Mouse (Mus musculus) T-helper 2 cell (primary cell): ENCODE results near the gene Olfr1367.

Source experiments
- in situ Hi-C: fragments of 300-600 bp; cut with MboI, MseI; formaldehyde crosslinking; loops from one replicate; pipeline ENCODE4 v1.15.1; 2025; ENCODE audit warnings: high pct_unique_total_duplicates

Gene Olfr1367

DNA sequence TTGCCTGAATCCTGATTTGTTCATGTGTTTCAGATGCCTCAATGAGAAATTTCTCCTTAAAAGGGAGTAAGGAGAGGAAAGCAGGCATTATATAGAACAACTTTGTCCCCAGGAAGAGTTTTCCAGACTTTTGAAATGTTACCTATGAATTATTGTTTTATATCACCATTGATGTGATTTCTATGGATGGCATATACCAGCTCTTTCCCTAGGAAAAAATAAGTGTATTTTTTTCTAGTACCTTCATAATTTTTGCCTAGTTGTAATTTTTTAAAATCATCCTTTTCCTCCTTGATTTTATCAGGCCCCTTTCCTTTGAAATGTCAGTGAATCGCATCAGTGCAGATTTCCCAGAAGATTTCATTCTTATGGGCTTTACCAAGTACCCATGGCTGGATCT, at the start of gene Olfr1367:
TSS of gene Olfr1367 (plus strand) at position 301 of the 400 bp plus-strand sequence.
- in situ Hi-C loops = no loop called here

GRCm38 (mm10) chr13:21298557-21298956, 48.2 kb upstream of the Olfr1367 start:
- in situ Hi-C loops = no loop called here

GRCm38 (mm10) chr13:21304483-21305066, 42.1 kb upstream of the Olfr1367 start:
- in situ Hi-C loops = loop anchor here (25.0 kb wide), 1 partner anchor 1008 kb away; the partner anchor contains the start of gene Vmn1r197

DNA sequence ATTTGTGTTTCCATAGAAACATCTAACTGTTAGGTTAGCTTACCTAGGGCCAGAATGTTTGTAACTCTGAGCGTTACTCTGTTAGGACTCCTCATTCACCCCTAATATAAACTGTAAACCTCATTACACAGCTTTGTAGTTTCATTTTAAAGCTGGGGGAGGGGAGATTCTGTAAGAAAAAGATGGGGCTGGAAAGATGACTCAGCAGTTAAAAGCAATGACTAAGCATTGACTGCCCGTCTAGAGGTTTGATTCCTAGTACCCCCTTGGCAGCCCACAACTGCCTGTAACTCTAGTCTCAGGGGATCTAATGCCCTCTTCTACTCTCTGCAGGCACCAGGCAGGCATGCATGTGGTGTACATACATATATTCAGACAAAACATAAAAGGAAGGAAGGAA, 36.9 kb upstream of the Olfr1367 start:
- in situ Hi-C loops = loop anchor here (25.0 kb wide), 1 partner anchor 1003 kb away; the partner anchor contains the start of gene Vmn1r197

DNA sequence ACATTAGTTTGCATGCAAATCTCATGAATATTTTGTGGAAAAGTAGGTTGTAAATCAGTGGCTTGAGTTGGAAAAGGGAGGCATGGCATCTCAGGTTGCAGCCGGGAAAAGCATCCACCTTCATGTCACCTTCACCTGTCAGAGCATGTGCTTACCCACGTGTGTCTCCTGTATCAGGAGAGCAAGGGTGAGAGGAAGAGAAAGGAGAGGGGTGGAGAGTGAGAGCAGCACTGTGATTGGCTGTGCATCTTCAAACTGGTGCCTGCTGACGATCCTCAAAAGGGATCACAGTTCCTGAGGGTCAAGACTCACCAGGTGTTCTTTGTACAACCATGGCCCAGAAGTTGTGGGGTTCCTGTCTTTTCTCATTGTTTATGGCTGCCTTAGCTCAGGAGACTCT, 34.8 kb upstream of the Olfr1367 start, which contains the start of gene Gpx6:
TSS of gene Gpx6 (plus strand) at position 200 of the 400 bp plus-strand sequence.
- in situ Hi-C loops = loop anchor here (25.0 kb wide), 1 partner anchor 1000 kb away; the partner anchor contains the start of gene Vmn1r197

- in situ Hi-C loops = loop anchor here (25.0 kb wide), 1 partner anchor 999 kb away; the partner anchor contains the start of gene Vmn1r197
Measured at GRCm38 (mm10) chr13:21312854-21313253, 33.9 kb upstream of the Olfr1367 start.

GRCm38 (mm10) chr13:21313903-21314302, 32.8 kb upstream of the Olfr1367 start:
- in situ Hi-C loops = loop anchor here (25.0 kb wide), 1 partner anchor 998 kb away; the partner anchor contains the start of gene Vmn1r197

DNA sequence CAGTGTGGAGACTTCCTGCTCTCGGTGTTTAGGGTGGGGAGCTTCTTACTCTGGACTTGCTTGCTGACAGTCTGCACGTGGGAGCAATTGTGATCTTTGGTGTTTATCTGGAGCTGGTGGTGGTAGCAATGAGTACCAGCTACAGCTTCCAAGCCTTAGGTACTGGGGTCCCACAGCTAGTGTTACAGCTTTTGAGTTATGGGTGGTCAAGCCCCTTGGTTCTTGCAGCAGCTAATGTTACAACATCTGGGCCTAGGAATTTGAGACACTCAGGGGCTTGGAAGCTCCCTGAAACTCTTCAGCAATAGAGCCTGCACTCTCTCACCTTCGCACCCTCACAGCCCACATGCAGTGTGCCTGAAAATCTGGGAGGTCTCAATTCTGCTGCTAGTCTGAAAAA, 26.4 kb upstream of the Olfr1367 start:
- in situ Hi-C loops = loop anchor here (5.0 to 25.0 kb wide), 2 partner anchors 38 to 992 kb away; partner anchors contain the start of gene Vmn1r197

DNA sequence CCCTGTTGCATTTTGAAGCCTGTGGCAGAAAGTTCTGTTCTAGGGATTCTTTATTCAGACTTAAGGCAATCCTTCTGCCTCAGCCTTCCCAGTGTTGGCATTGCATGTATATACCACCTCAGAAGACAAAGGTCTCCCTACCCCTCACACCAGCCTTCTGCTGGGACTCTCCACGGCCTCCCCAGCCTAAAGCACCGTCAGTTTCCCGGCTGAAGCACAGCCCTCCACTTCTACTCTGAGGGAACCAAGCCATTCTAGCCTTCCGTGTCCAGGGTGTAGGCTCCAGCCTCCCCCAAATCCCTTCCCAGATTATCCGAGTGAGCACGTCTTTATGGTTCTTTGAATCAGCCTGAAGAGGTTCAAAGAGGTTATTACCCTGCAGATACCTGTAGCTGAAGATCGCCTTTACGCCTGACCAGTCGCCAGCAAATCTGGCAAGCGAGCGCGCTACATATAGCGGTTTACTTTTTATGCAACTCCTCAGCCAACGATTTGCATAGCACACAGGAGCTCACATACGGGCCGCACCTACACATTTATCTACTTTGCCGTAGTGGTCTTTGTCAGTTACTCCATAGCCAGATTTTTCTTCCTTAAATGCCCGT, 24.7 kb upstream of the Olfr1367 start:
- in situ Hi-C loops = loop anchor here (5.0 to 25.0 kb wide), 2 partner anchors 40 to 990 kb away; partner anchors contain the start of gene Vmn1r197

DNA sequence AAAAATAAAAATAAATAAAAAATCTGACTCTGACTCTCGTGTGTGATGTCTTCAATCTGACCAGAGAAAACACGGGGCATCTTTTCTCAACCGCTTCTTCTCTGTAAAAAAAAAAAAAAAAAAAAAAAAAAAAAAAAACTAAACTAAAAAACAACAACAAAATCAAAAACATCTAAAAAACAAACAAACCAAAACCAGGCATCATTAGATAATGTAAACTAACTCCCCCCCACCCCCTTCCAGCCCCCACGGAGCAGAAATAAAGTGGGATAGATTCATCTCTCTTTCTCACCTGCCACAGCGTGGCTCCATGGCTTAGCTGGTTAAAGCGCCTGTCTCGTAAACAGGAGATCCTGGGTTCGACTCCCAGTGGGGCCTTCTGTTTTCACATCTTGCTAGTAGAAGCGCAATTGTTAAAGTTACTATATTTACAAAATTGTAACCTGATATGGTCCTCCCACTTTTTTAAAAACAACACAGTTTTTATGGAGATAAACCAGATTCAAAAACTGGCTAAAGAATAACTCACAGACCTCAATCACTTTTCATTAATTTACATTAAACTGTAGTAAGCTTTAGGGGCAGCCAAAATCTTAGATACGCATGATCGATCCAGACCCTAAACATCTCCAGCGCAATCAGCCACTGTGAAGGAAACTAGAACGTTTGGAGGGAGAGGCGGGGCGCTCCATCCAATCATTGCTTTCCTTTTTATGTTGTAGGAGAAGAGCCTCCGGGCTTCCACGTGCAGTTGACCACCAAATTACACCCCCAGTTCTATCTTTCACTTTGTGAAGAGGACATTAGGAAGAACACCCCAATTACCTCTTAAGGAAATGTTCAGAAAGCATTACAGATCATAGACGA, 24.0 kb upstream of the Olfr1367 start:
- in situ Hi-C loops = loop anchor here (5.0 to 25.0 kb wide), 2 partner anchors 40 to 990 kb away; partner anchors contain the start of gene Vmn1r197

- in situ Hi-C loops = loop anchor here (5.0 to 25.0 kb wide), 2 partner anchors 41 to 989 kb away; partner anchors contain the start of gene Vmn1r197
Measured at GRCm38 (mm10) chr13:21323405-21323804, 23.3 kb upstream of the Olfr1367 start.

DNA sequence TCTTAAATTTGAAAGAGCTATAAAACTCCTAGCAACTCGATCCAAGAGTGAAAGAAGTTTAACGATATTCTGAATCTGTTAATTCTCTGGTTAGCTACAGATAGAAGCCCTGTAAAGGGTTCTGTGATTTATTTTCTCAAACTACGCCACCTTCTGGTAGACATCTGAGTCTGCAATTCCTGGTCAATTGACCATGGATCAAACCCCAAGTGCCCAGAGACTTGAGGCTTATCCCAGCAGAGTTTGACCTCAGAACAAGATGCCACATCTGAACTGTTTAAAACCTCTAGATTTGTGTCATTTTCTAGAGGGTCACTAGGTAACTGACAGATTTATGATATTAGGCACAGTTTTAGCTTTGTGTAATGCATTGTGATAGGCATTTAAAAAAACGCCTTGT, 20.5 kb upstream of the Olfr1367 start:
- in situ Hi-C loops = no loop called here

- in situ Hi-C loops = no loop called here
Measured at GRCm38 (mm10) chr13:21326657-21327211, 20.0 kb upstream of the Olfr1367 start.

DNA sequence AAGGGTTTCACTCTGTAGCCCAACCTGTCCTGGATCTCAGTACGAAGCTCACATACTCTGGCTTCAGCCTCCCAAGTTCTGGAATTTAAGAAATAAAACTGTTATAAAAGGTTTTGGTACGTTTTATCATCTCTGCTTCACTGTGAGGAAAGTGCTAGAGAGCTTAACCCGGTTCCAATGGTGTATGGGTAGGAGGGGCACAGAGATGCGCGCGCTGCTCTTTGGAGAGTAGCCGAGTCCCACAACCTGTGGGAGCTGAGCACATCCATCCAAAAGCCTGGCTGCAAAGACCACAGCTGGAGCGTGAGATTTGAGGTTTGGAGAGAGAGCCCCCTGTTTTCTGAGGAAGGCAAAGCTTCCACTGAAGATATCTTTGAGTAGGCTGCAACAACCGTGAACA, 19.3 kb upstream of the Olfr1367 start:
- in situ Hi-C loops = no loop called here

- in situ Hi-C loops = no loop called here
Measured at GRCm38 (mm10) chr13:21350593-21350992, 3.9 kb downstream of the Olfr1367 start.

DNA sequence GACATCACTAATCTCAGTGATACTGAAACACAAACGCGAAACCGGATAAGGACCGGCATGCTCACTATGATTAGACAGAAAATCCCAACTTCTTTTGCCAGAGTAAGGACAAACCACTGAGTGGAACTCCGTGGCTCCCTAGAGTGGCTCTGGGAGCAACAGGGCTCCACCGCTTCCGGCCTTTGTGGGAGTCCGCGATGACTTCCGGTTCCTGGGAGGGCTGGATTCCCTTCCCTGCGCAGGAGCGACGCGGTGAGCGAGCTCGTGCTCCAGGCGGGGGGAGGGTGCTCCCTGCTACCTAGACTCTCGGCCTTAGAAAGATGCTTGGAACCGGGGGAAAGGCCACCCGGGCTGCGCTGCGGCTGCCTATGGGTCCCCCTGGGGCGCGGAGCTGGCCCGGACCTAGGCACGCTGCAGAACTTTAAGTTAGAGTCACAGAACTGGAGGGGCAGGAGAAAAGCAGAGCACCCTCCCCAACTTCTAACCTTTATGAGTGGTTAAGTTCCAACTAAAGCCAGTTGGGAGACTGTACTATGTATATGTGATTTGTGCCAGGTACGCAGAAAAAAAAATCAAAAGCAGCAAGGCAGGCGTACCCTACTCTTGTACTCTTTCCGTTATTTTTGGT, 16.0 kb downstream of the Olfr1367 start, which contains the start of gene Zscan12:
TSS of gene Zscan12 (plus strand) at position 200 of the 628 bp plus-strand sequence.
- in situ Hi-C loops = loop anchor here (10.0 kb wide), 1 partner anchor 82 kb away; the partner anchor contains the start of gene Pgbd1

- in situ Hi-C loops = loop anchor here (10.0 kb wide), 1 partner anchor 81 kb away; the partner anchor contains the start of gene Pgbd1
Measured at GRCm38 (mm10) chr13:21363719-21364118, 17.0 kb downstream of the Olfr1367 start.

GRCm38 (mm10) chr13:21366635-21367034, 19.9 kb downstream of the Olfr1367 start:
- in situ Hi-C loops = loop anchor here (10.0 kb wide), 1 partner anchor 78 kb away; the partner anchor contains the start of gene Pgbd1

DNA sequence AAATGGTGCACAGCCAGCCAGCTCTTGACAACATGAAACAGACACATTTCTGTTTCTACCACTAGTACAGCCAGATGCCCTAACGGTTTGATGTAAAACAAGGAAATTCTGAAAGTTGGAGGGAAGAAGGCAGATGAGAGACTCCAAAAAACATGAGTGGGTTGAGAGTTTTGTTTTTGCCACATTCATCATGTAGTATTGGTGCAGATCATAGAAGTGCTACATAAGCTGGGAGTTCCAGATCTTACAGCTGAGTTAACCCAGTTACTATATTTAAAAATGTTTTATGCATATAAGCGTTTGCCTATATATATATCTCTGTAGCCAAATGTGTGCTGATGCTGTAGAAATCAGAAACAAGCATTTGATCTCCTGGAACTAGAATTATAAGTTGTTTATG, 26.0 kb downstream of the Olfr1367 start:
- in situ Hi-C loops = no loop called here

DNA sequence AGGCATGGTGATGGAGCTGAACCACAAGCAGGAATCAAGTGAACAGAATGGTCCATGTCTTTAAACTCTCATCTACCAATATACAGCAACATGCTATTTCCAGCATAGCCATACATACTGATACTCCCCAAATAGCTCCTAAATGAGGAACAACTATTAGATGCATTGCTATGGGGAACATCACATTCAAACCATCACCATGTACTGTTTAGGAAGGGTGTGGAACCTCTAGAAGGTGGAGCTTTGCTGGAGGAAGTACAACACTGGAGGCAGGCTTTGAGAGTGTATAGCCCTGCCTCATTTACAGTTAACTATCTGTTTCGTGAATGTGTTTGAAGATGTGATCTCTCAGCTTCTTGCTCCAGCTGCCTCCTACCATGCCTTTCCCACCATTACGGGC, 31.1 kb downstream of the Olfr1367 start:
- in situ Hi-C loops = no loop called here
